Mouse (Mus musculus): Measurements from ENCODE around the gene Brd7. TPM values are rescaled to one million over a fixed set of nuclear protein-coding genes. Genes with fewer than 3 reads are reported as not detected.

The Brd7 gene
- polyA plus RNA-seq, 1 experiment: not detected

- Histone ChIP-seq H3K27ac (ENCODE audit: insufficient read depth, low read depth, low read length) (no peak overlapping the region; the same call in 1 of the 2 replicates), H3K4me1 (ENCODE audit: control insufficient read depth, insufficient read depth, low read length) (peaks cover 6% of the 10 kb centered on the region), H3K4me3 (ENCODE audit: insufficient read depth, low read depth, low read length) (peak overlapping the region; percentile 100)
- no peak for TF ChIP-seq CTCF (IDR thresholded peaks at IDR 0.05; ENCODE audit: insufficient read depth, low read depth, low read length)
- TF ChIP-seq POLR2A (IDR thresholded peaks at IDR 0.05; ENCODE audit: insufficient read depth, low read depth, low read length): no peak
- WGBS: under 1% methylated on average over 31 of the region's 31 CpGs
These were observed 818 bp downstream of the Brd7 start for GRCm38 (mm10) chr8:88361044-88361707.

GRCm38 (mm10) chr8:88359959-88360358 lies 2.0 kb downstream of the Brd7 start:
- Histone ChIP-seq H3K27ac (ENCODE audit: insufficient read depth, low read depth, low read length) (no peak overlapping the region), H3K4me3 (ENCODE audit: insufficient read depth, low read depth, low read length) (no peak overlapping the region), H3K4me1 (ENCODE audit: control insufficient read depth, insufficient read depth, low read length) (peaks cover 6% of the 10 kb centered on the region)
- TF ChIP-seq POLR2A (IDR thresholded peaks at IDR 0.05; ENCODE audit: insufficient read depth, low read depth, low read length) (no peak), CTCF (IDR thresholded peaks at IDR 0.05; ENCODE audit: insufficient read depth, low read depth, low read length) (no peak)
- WGBS: 87% methylated on average over 2 of the region's 2 CpGs

- WGBS: 63% methylated on average over 5 of the region's 5 CpGs
- no peak overlapping the region for H3K27ac ChIP-seq (ENCODE audit: insufficient read depth, low read depth, low read length)
- H3K4me3 ChIP-seq (ENCODE audit: insufficient read depth, low read depth, low read length): no peak overlapping the region
- H3K4me1 ChIP-seq (ENCODE audit: control insufficient read depth, insufficient read depth, low read length): peaks cover 5% of the 10 kb centered on the region
- TF ChIP-seq CTCF (IDR thresholded peaks at IDR 0.05; ENCODE audit: insufficient read depth, low read depth, low read length): no peak
- TF ChIP-seq POLR2A (IDR thresholded peaks at IDR 0.05; ENCODE audit: insufficient read depth, low read depth, low read length): no peak
These were observed 4.0 kb downstream of the Brd7 start for GRCm38 (mm10) chr8:88357946-88358345.

GRCm38 (mm10) chr8:88357226-88357933 lies 4.6 kb downstream of the Brd7 start:
- TF ChIP-seq POLR2A (IDR thresholded peaks at IDR 0.05; ENCODE audit: insufficient read depth, low read depth, low read length): no peak
- no peak for TF ChIP-seq CTCF (IDR thresholded peaks at IDR 0.05; ENCODE audit: insufficient read depth, low read depth, low read length)
- WGBS: 66% methylated on average over 5 of the region's 5 CpGs

GRCm38 (mm10) chr8:88349046-88349445 lies 12.9 kb downstream of the Brd7 start:
- Histone ChIP-seq H3K27ac (ENCODE audit: insufficient read depth, low read depth, low read length) (no peak overlapping the region), H3K4me3 (ENCODE audit: insufficient read depth, low read depth, low read length) (no peak overlapping the region), H3K4me1 (ENCODE audit: control insufficient read depth, insufficient read depth, low read length) (no peaks in the 10 kb centered on the region)
- WGBS: 53% methylated on average over 2 of the region's 2 CpGs
- TF ChIP-seq POLR2A (IDR thresholded peaks at IDR 0.05; ENCODE audit: insufficient read depth, low read depth, low read length) (no peak), CTCF (IDR thresholded peaks at IDR 0.05; ENCODE audit: insufficient read depth, low read depth, low read length) (no peak)

More at GRCm38 (mm10) chr8:88357226-88357933, 4.6 kb downstream of the Brd7 start:
- H3K27ac ChIP-seq (ENCODE audit: insufficient read depth, low read depth, low read length): no peak overlapping the region
- no peak overlapping the region for H3K4me3 ChIP-seq (ENCODE audit: insufficient read depth, low read depth, low read length)
- peaks cover 2% of the 10 kb centered on the region; the same call in 1 of the 2 replicates for H3K4me1 ChIP-seq (ENCODE audit: control insufficient read depth, insufficient read depth, low read length)

- H3K27ac ChIP-seq (ENCODE audit: insufficient read depth, low read depth, low read length): no peak overlapping the region
- no peak for TF ChIP-seq POLR2A (IDR thresholded peaks at IDR 0.05; ENCODE audit: insufficient read depth, low read depth, low read length)
- TF ChIP-seq CTCF (IDR thresholded peaks at IDR 0.05; ENCODE audit: insufficient read depth, low read depth, low read length): no peak
- WGBS: 87% methylated on average over 4 of the region's 4 CpGs
- no peaks in the 10 kb centered on the region for H3K4me1 ChIP-seq (ENCODE audit: control insufficient read depth, insufficient read depth, low read length)
- no peak overlapping the region for H3K4me3 ChIP-seq (ENCODE audit: insufficient read depth, low read depth, low read length)
These were observed 20.0 kb downstream of the Brd7 start for GRCm38 (mm10) chr8:88342026-88342425.

- no peaks in the 10 kb centered on the region for H3K4me1 ChIP-seq (ENCODE audit: control insufficient read depth, insufficient read depth, low read length)
- whole genome bisulfite sequencing: 78% methylated on average over 2 of the region's 2 CpGs
- no peak overlapping the region for H3K27ac ChIP-seq (ENCODE audit: insufficient read depth, low read depth, low read length)
- no peak for TF ChIP-seq POLR2A (IDR thresholded peaks at IDR 0.05; ENCODE audit: insufficient read depth, low read depth, low read length)
- TF ChIP-seq CTCF (IDR thresholded peaks at IDR 0.05; ENCODE audit: insufficient read depth, low read depth, low read length): no peak
- H3K4me3 ChIP-seq (ENCODE audit: insufficient read depth, low read depth, low read length): no peak overlapping the region
These were observed 21.9 kb downstream of the Brd7 start for GRCm38 (mm10) chr8:88339887-88340695.

GRCm38 (mm10) chr8:88339221-88339620 lies 22.8 kb downstream of the Brd7 start:
- no peaks in the 10 kb centered on the region for H3K4me1 ChIP-seq (ENCODE audit: control insufficient read depth, insufficient read depth, low read length)
- H3K4me3 ChIP-seq (ENCODE audit: insufficient read depth, low read depth, low read length): no peak overlapping the region
- 33% methylated on average over 3 of the region's 3 CpGs for WGBS
- TF ChIP-seq POLR2A (IDR thresholded peaks at IDR 0.05; ENCODE audit: insufficient read depth, low read depth, low read length) (no peak), CTCF (IDR thresholded peaks at IDR 0.05; ENCODE audit: insufficient read depth, low read depth, low read length) (no peak)
- H3K27ac ChIP-seq (ENCODE audit: insufficient read depth, low read depth, low read length): no peak overlapping the region

Measured in olfactory bulb, adult 2 months (tissue).